Mouse (Mus musculus) telencephalon, adult 2 months (tissue): ENCODE data around the gene Cldn34b1.
"Not testable (repeated sequence)": the region's sequence is repeated elsewhere in the genome, so short reads cannot be mapped to it uniquely, and the experiment has no call there.

Experiments
- DNase-seq: peaks from one replicate; pipeline ENCODE4 v3.0.0-alpha.2; 2011; ENCODE audit warnings: low read depth, low spot score

Cldn34b1 gene

GRCm38 (mm10) chrX:154890167-154890566 lies at the start of gene Cldn34b1:
Cldn34b1 (minus strand) TSS chrX:154890267.
- not testable (repeated sequence) for DNase-seq

GRCm38 (mm10) chrX:154935887-154936286 lies 45.8 kb upstream of the Cldn34b1 start, which contains the start of gene Magea6:
Magea6 (minus strand) TSS chrX:154935987.
- DNase-seq: not testable (repeated sequence)
